Mouse (Mus musculus): ENCODE data around the gene Il9. TPM values are rescaled to one million over a fixed set of nuclear protein-coding genes. Genes with fewer than 3 reads are reported as not detected.

Il9 gene
- not detected in 2 replicates for polyA plus RNA-seq (2014; fragmentation: Nextera tagmentation; extraction: Ambion mirVana)

DNA sequence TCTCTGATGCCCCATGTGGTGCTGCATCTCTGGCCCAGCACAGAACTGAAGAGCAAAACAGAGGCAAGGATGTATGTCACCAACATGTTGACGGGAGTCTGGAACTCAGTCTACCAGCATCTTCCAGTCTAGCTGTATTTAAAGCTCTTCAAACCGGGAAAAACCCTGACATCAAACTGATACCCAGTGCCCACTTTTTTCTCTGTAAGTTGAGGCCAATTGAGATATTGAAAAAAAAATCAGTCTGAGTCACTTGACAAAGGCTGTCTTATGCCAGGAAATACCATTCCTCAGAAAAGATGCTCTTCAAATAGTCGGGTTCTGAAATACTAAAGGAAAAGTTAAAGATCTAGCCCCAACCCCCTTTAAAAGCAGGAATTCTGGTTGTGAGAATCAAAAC is at the start of gene Il9:
TSS of gene Il9 (minus strand) at position 101 of the 400 bp plus-strand sequence.
- Histone ChIP-seq H3K9ac (replicated peaks; ENCODE audit: low read length) (no peak within 1 kb of the TSS), H3K4me3 (ENCODE audit: low read depth, low read length) (no peak within 1 kb of the TSS), H3K36me3 (replicated peaks; ENCODE audit: control insufficient read depth, insufficient read depth, low read depth, low read length) (no peaks in the 10 kb centered on the region), H3K9me3 (replicated peaks; ENCODE audit: control insufficient read depth, low read length) (no peaks in the 10 kb centered on the region), H3K27ac (replicated peaks; ENCODE audit: low read depth, low read length) (no peak within 1 kb of the TSS), H3K27me3 (ENCODE audit: control insufficient read depth, insufficient read depth, low read length) (no peaks in the 10 kb centered on the region), H3K4me1 (ENCODE audit: control insufficient read depth, insufficient read depth, low read length) (no peaks in the 10 kb centered on the region), H3K4me2 (ENCODE audit: low read depth, low read length) (no peak within 1 kb of the TSS)
- DNase-seq (ENCODE audit: low spot score) (no peak), ATAC-seq (replicated peaks; ENCODE audit: insufficient number of reproducible peaks, low FRiP score, low TSS enrichment, low read depth) (no peak)
- 81% methylated on average over 3 of the region's 3 CpGs for WGBS

DNA sequence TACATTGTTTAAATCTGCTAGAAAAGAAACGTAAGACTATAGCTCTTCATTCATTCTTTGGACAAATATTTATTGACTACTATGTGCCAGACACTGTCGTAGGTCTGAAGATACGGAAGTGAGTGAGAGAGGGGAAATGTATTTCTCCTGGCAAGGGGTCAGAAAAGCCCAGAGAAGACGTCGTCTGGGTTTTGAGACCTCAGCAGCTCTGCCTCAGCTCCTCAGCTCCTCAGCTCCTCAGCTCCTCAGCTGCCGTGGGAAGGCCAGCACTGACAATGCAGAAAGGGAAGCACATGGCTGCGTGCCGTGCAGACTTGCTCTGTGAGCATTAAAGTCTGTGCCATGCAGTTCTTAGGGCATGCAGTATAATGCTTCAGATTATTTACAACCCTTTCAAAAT is 47.6 kb upstream of the Il9 start:
- H3K27ac ChIP-seq (replicated peaks; ENCODE audit: low read depth, low read length): no peak overlapping the region
- no peak overlapping the region for H3K9ac ChIP-seq (replicated peaks; ENCODE audit: low read length)
- no peak overlapping the region for H3K4me2 ChIP-seq (ENCODE audit: low read depth, low read length)
- DNase-seq (ENCODE audit: low spot score) (no peak), ATAC-seq (replicated peaks; ENCODE audit: insufficient number of reproducible peaks, low FRiP score, low TSS enrichment, low read depth) (no peak)
- no peaks in the 10 kb centered on the region for H3K27me3 ChIP-seq (ENCODE audit: control insufficient read depth, insufficient read depth, low read length)
- 70% methylated on average over 8 of the region's 8 CpGs for WGBS
- H3K4me1 ChIP-seq (ENCODE audit: control insufficient read depth, insufficient read depth, low read length): no peaks in the 10 kb centered on the region
- no peak overlapping the region for H3K4me3 ChIP-seq (ENCODE audit: low read depth, low read length)
- H3K9me3 ChIP-seq (replicated peaks; ENCODE audit: control insufficient read depth, low read length): no peaks in the 10 kb centered on the region
- H3K36me3 ChIP-seq (replicated peaks; ENCODE audit: control insufficient read depth, insufficient read depth, low read depth, low read length): no peaks in the 10 kb centered on the region

DNA sequence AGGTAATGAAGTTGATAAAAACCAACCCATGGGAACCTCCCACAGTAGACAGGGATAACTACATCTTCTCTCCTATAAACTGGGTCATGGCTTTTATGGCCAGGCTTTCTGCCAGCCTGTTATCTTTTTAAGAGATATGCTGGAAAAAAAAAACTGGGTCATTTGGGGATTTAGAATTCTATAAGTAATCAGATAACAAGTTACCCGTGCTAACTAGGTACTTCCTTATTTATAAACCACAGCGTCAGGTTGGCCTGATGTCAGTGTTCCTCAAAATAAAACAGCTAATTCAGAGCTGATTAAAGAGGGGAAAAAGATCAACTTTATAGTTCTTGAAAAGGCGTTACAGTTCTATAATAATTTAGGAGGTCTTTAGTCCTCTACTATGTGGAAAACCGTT is 47.0 kb upstream of the Il9 start:
- no peaks in the 10 kb centered on the region for H3K36me3 ChIP-seq (replicated peaks; ENCODE audit: control insufficient read depth, insufficient read depth, low read depth, low read length)
- no peaks in the 10 kb centered on the region for H3K27me3 ChIP-seq (ENCODE audit: control insufficient read depth, insufficient read depth, low read length)
- no peaks in the 10 kb centered on the region for H3K4me1 ChIP-seq (ENCODE audit: control insufficient read depth, insufficient read depth, low read length)
- H3K9me3 ChIP-seq (replicated peaks; ENCODE audit: control insufficient read depth, low read length): no peaks in the 10 kb centered on the region
- no peak for ATAC-seq (replicated peaks; ENCODE audit: insufficient number of reproducible peaks, low FRiP score, low TSS enrichment, low read depth)
- no peak overlapping the region for H3K4me2 ChIP-seq (ENCODE audit: low read depth, low read length)
- no peak overlapping the region for H3K4me3 ChIP-seq (ENCODE audit: low read depth, low read length)
- 81% methylated on average over 4 of the region's 4 CpGs for WGBS
- DNase-seq (ENCODE audit: low spot score): no peak
- no peak overlapping the region for H3K27ac ChIP-seq (replicated peaks; ENCODE audit: low read depth, low read length)
- no peak overlapping the region for H3K9ac ChIP-seq (replicated peaks; ENCODE audit: low read length)

DNA sequence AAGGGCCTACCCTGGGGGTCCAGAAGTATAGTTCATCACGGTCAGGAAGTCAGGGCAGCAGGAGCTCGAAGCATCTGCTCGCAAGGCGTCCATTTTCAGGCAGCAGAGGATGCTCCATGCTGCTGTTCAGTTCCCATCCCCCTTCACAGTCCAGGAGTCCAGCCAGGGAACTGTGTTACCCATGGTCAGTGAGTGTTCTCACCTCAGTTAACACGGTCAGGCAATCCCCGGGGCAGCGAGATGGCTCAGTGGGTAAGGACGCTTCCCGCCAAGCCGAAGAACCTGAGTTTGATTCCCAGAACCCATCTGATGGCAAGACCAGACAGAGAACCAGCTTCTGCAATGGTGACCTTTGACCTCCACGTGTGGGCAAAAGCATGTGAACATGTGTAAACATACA is 46.2 kb upstream of the Il9 start:
- H3K4me1 ChIP-seq (ENCODE audit: control insufficient read depth, insufficient read depth, low read length): no peaks in the 10 kb centered on the region
- no peak for ATAC-seq (replicated peaks; ENCODE audit: insufficient number of reproducible peaks, low FRiP score, low TSS enrichment, low read depth)
- WGBS: 89% methylated on average over 11 of the region's 11 CpGs

DNA sequence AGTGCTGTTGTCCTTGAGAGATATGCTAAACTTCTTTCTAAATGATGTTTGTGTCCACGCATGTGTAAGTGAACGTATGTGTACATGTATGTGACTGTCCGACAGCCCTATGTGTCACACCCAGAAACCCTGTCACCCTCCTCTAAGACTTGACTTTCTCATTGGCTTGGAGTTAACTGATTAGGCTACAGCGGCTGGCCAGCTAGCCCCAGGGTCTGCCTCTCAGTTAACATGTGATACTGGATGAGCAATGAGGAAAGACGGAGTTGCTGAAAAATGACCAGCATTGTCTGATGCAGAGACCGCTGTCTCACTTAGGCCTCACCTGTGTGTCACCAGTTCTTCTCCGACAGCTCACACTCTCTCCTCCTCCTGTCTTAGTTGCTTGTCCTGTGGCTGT is 45.8 kb upstream of the Il9 start:
- no peak for ATAC-seq (replicated peaks; ENCODE audit: insufficient number of reproducible peaks, low FRiP score, low TSS enrichment, low read depth)
- no peaks in the 10 kb centered on the region for H3K36me3 ChIP-seq (replicated peaks; ENCODE audit: control insufficient read depth, insufficient read depth, low read depth, low read length)
- H3K4me2 ChIP-seq (ENCODE audit: low read depth, low read length): no peak overlapping the region
- no peaks in the 10 kb centered on the region for H3K27me3 ChIP-seq (ENCODE audit: control insufficient read depth, insufficient read depth, low read length)
- H3K9me3 ChIP-seq (replicated peaks; ENCODE audit: control insufficient read depth, low read length): no peaks in the 10 kb centered on the region
- no peaks in the 10 kb centered on the region for H3K4me1 ChIP-seq (ENCODE audit: control insufficient read depth, insufficient read depth, low read length)
- no peak overlapping the region for H3K4me3 ChIP-seq (ENCODE audit: low read depth, low read length)
- no peak overlapping the region for H3K27ac ChIP-seq (replicated peaks; ENCODE audit: low read depth, low read length)
- DNase-seq (ENCODE audit: low spot score): no peak
- WGBS: 91% methylated on average over 7 of the region's 7 CpGs
- H3K9ac ChIP-seq (replicated peaks; ENCODE audit: low read length): no peak overlapping the region

More for the DNA sequence above, 46.2 kb upstream of the Il9 start:
- Histone ChIP-seq H3K27ac (replicated peaks; ENCODE audit: low read depth, low read length) (no peak overlapping the region), H3K9me3 (replicated peaks; ENCODE audit: control insufficient read depth, low read length) (no peaks in the 10 kb centered on the region), H3K4me2 (ENCODE audit: low read depth, low read length) (no peak overlapping the region), H3K9ac (replicated peaks; ENCODE audit: low read length) (no peak overlapping the region), H3K27me3 (ENCODE audit: control insufficient read depth, insufficient read depth, low read length) (no peaks in the 10 kb centered on the region), H3K36me3 (replicated peaks; ENCODE audit: control insufficient read depth, insufficient read depth, low read depth, low read length) (no peaks in the 10 kb centered on the region), H3K4me3 (ENCODE audit: low read depth, low read length) (no peak overlapping the region)
- DNase-seq (ENCODE audit: low spot score): no peak

DNA sequence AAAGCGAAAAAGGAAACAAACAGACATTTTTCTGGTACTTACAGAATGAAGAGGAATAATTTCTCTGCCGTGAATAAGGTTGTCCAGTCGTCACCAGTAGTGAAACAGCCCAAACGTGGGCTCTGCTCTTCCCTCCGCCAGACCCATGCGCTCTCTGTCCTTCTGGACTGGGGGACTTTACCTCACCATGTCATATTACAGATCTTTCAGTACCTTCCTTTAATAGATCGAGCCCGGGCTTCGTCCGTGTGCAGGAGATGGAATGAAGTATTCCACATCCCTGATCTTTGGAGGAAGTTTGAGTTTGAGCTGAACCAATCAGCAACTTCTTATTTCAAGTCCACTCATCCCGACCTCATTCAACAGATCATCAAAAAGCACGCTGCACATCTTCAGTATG is 44.8 kb upstream of the Il9 start:
- DNase-seq (ENCODE audit: low spot score) (no peak), ATAC-seq (replicated peaks; ENCODE audit: insufficient number of reproducible peaks, low FRiP score, low TSS enrichment, low read depth) (no peak)
- Histone ChIP-seq H3K4me3 (ENCODE audit: low read depth, low read length) (no peak overlapping the region), H3K27me3 (ENCODE audit: control insufficient read depth, insufficient read depth, low read length) (no peaks in the 10 kb centered on the region), H3K4me2 (ENCODE audit: low read depth, low read length) (no peak overlapping the region), H3K36me3 (replicated peaks; ENCODE audit: control insufficient read depth, insufficient read depth, low read depth, low read length) (no peaks in the 10 kb centered on the region), H3K4me1 (ENCODE audit: control insufficient read depth, insufficient read depth, low read length) (no peaks in the 10 kb centered on the region), H3K27ac (replicated peaks; ENCODE audit: low read depth, low read length) (no peak overlapping the region), H3K9ac (replicated peaks; ENCODE audit: low read length) (no peak overlapping the region), H3K9me3 (replicated peaks; ENCODE audit: control insufficient read depth, low read length) (no peaks in the 10 kb centered on the region)
- 85% methylated on average over 12 of the region's 12 CpGs for WGBS

DNA sequence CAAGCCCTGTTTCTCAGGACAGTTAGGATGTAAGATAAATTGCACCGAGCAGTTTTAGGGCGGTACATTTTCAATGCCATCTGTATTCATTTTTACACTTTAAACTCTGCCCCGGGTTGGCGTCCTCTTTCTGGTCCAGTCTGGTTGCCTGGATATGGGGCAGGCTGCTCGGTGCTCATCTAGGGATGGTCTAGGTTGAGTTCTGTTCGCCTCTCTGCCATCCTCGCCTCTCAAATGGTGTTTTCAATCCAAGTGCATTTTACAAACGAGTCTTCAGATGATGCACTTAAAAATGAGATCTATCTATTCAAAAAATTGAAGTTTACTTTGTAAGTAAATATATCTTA is 40.7 kb upstream of the Il9 start:
- H3K27ac ChIP-seq (replicated peaks; ENCODE audit: low read depth, low read length): no peak overlapping the region
- H3K27me3 ChIP-seq (ENCODE audit: control insufficient read depth, insufficient read depth, low read length): no peaks in the 10 kb centered on the region
- no peaks in the 10 kb centered on the region for H3K36me3 ChIP-seq (replicated peaks; ENCODE audit: control insufficient read depth, insufficient read depth, low read depth, low read length)
- H3K9ac ChIP-seq (replicated peaks; ENCODE audit: low read length): peak overlapping the region; percentile 77
- ATAC-seq (replicated peaks; ENCODE audit: insufficient number of reproducible peaks, low FRiP score, low TSS enrichment, low read depth) (no peak), DNase-seq (ENCODE audit: low spot score) (no peak)
- 9% methylated on average over 8 of the region's 8 CpGs for WGBS
- H3K4me1 ChIP-seq (ENCODE audit: control insufficient read depth, insufficient read depth, low read length): no peaks in the 10 kb centered on the region
- peak overlapping the region; percentile 62 for H3K4me3 ChIP-seq (ENCODE audit: low read depth, low read length)
- H3K9me3 ChIP-seq (replicated peaks; ENCODE audit: control insufficient read depth, low read length): no peaks in the 10 kb centered on the region
- peak overlapping the region; percentile 72 for H3K4me2 ChIP-seq (ENCODE audit: low read depth, low read length)

DNA sequence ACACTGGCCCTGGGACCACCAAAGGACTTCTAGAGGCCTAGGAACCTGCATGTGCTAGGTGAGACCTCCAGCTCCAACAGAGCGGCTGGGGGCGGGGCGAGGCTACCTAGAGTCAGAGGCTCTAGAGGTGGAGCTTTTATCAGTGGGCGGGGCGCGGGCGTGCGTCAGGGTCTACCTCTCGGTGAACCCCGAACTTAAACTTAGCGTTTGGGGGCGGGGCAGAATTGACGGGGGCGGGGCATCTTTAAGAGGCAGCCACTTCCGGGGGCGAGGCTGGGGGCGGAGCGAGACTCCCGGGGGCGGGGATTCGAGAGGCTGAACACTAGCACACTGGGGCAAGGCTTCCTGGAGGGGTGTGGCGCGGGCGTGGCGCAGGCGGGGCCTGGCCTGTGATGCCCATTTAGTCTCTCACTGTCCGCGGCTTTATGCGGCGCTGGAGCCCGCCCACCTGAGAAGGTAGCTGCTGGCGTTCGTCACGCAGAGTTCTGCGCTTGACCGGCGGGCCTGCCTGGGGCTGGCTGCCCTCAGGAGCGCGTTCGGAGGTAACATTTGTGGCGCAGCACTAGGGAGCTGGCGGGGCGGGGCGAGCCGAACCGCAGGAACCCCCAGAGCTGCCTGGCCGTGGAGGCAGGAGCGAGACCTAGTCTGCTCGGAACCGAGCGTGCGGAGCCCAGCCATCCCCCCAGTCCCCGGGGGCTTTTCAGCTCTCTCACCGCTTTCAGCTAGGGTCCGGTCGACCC is 40.2 kb upstream of the Il9 start, which contains the start of gene Fbxl21:
TSS of gene Fbxl21 (plus strand) at position 392 of the 740 bp plus-strand sequence.
- WGBS: 2% methylated on average over 56 of the region's 56 CpGs
- Histone ChIP-seq H3K27ac (replicated peaks; ENCODE audit: low read depth, low read length) (0 out of 2 replicates have a peak within 1 kb of the TSS, but pooled peaks have one; percentile 13), H3K4me2 (ENCODE audit: low read depth, low read length) (peak within 1 kb of the TSS; percentile 72), H3K4me1 (ENCODE audit: control insufficient read depth, insufficient read depth, low read length) (no peaks in the 10 kb centered on the region), H3K4me3 (ENCODE audit: low read depth, low read length) (peak within 1 kb of the TSS; percentile 62), H3K36me3 (replicated peaks; ENCODE audit: control insufficient read depth, insufficient read depth, low read depth, low read length) (no peaks in the 10 kb centered on the region), H3K9me3 (replicated peaks; ENCODE audit: control insufficient read depth, low read length) (no peaks in the 10 kb centered on the region), H3K9ac (replicated peaks; ENCODE audit: low read length) (peak within 1 kb of the TSS; percentile 77), H3K27me3 (ENCODE audit: control insufficient read depth, insufficient read depth, low read length) (no peaks in the 10 kb centered on the region)
- ATAC-seq (replicated peaks; ENCODE audit: insufficient number of reproducible peaks, low FRiP score, low TSS enrichment, low read depth) (peak; percentile 99), DNase-seq (ENCODE audit: low spot score) (peak; percentile 95)
